Mouse (Mus musculus) spleen, adult 2 months (tissue): ENCODE data around the gene Tbrg4. TPM values are rescaled to one million over a fixed set of nuclear protein-coding genes. Genes with fewer than 3 reads are reported as not detected.

Experiments used
- DNase-seq, 2 experiments: peaks; one replicate each; pipeline versions ENCODE4 v3.0.0 to v3.0.0-alpha.2; 2012 to 2021; ENCODE audit warnings: low spot score in 2 of 2, low read depth in 1 of 2
- H3K27ac ChIP-seq: fragments of 200-500 bp; 2 replicates; pipeline ENCODE4 v1.5.1; 2012; ENCODE audit warnings: low read length, inconsistent platforms; ENCODE audit not compliant: insufficient read depth
- H3K27me3 ChIP-seq: fragments of 200-500 bp; 2 replicates; pipeline ENCODE4 v1.6.1; 2012; ENCODE audit warnings: mild to moderate bottlenecking, moderate library complexity, low read length, inconsistent platforms; ENCODE audit not compliant: control insufficient read depth, insufficient read depth
- H3K36me3 ChIP-seq: fragments of 200-500 bp; 2 replicates; pipeline ENCODE4 v1.6.1; 2012; ENCODE audit warnings: mild to moderate bottlenecking, low read length, inconsistent platforms; ENCODE audit not compliant: control insufficient read depth, insufficient read depth
- H3K4me1 ChIP-seq: fragments of 200-500 bp; 2 replicates; pipeline ENCODE4 v1.6.1; 2011; ENCODE audit warnings: inconsistent platforms; ENCODE audit not compliant: control insufficient read depth, insufficient read depth, insufficient read length
- H3K4me3 ChIP-seq: fragments of 200-500 bp; 2 replicates; pipeline ENCODE4 v1.5.1; 2011; ENCODE audit warnings: mild to moderate bottlenecking, inconsistent platforms; ENCODE audit not compliant: insufficient read depth, insufficient read length; ENCODE audit errors: extremely low read depth
- CTCF ChIP-seq: fragments of 200-500 bp; IDR thresholded peaks from 2 replicates; pipeline ENCODE4 v1.5.1; 2011; ENCODE audit warnings: mild to moderate bottlenecking, inconsistent platforms; ENCODE audit not compliant: insufficient read depth, insufficient read length, insufficient replicate concordance; ENCODE audit errors: extremely low read depth
- POLR2A ChIP-seq: fragments of 200-500 bp; IDR thresholded peaks from 2 replicates; pipeline ENCODE4 v1.6.1; 2011; ENCODE audit warnings: low read depth, low read length, inconsistent platforms
- WGBS: fragments of 180-500 bp; shearing (Covaris S2); methylation state at CpG from one replicate; pipeline ENCODE4 v1.1.7; 2018; 5-methylcytosine and 5-hydroxymethylcytosine counted together
- polyA plus RNA-seq: library from polyadenylated mRNA; depleted of rRNA; stranded (reverse); fragments of >200 nt; gene quantifications from 2 replicates; pipeline ENCODE4 v1.2.3, GENCODE M21; 2012; rRNA removed

Tbrg4 gene
- polyA plus RNA-seq, 1 experiment, result 88.6 TPM

GRCm38 (mm10) chr11:6566496-6566895 is 59.4 kb downstream of the Tbrg4 start:
- WGBS, result 40% methylated on average over 4 of the region's 4 CpGs
- H3K27ac ChIP-seq, result no peak overlapping the region
- TF ChIP-seq POLR2A (no peak), CTCF (no peak)
- no peak for DNase-seq
- H3K4me1 ChIP-seq, result peaks cover 24% of the 10 kb centered on the region; the same call in 1 of the 2 replicates
- H3K27me3 ChIP-seq, result no peaks in the 10 kb centered on the region
- H3K4me3 ChIP-seq, result no peak overlapping the region
- H3K36me3 ChIP-seq, result peaks cover 39% of the 10 kb centered on the region

Other genes with a start within 250 kb of the Tbrg4 start
- 118 and 142 TPM in 2 replicates for gene Zmiz2, start 237.0 kb downstream of the Tbrg4 start, polyA plus RNA-seq
- gene Ppia, start 210.6 kb downstream of the Tbrg4 start, polyA plus RNA-seq, result 333 and 340 TPM in 2 replicates
- 29.8 and 36.5 TPM in 2 replicates for gene H2afv, start 181.6 kb downstream of the Tbrg4 start, polyA plus RNA-seq
- 6.3 and 8.7 TPM in 2 replicates for gene Purb, start 150.2 kb downstream of the Tbrg4 start, polyA plus RNA-seq
- gene Myo1g, start 105.1 kb downstream of the Tbrg4 start, polyA plus RNA-seq, result 187 and 218 TPM in 2 replicates
- 233 and 234 TPM in 2 replicates for gene Ccm2, start 79.2 kb downstream of the Tbrg4 start, polyA plus RNA-seq
- gene Nacad, start 20.0 kb downstream of the Tbrg4 start, polyA plus RNA-seq, result 0.37 and 0.60 TPM in 2 replicates
- not detected in 2 replicates for gene Wap, start 12.6 kb upstream of the Tbrg4 start, polyA plus RNA-seq
- 2.4 and 13.7 TPM in 2 replicates for gene Ramp3, start 32.5 kb upstream of the Tbrg4 start, polyA plus RNA-seq
- gene Gm11983, start 211.6 kb upstream of the Tbrg4 start, polyA plus RNA-seq, result not detected in 2 replicates